Mouse (Mus musculus) heart, postnatal 0 days (tissue): ENCODE results near the gene E4f1. TPM values are rescaled to one million over a fixed set of nuclear protein-coding genes. Genes with fewer than 3 reads are reported as not detected.

Experiments
- ATAC-seq: fragments of 200-750 bp; cut with Nextera tagmentation; 2 replicates; pipeline ENCODE4 v1.8.0; 2017; ENCODE audit warnings: low read depth, moderate number of reproducible peaks, moderate library complexity; ENCODE audit not compliant: insufficient read depth
- DNase-seq: peaks from one replicate; pipeline ENCODE4 v3.0.0-alpha.2; 2016; ENCODE audit warnings: low spot score
- H3K27ac ChIP-seq: fragments of 300-500 bp; sonication (generic); 2 replicates; pipeline ENCODE4 v1.5.1; 2014; ENCODE audit warnings: low read depth, mild to moderate bottlenecking
- H3K27me3 ChIP-seq: fragments of 300-500 bp; sonication (generic); 2 replicates; pipeline ENCODE4 v1.6.1; 2014; ENCODE audit warnings: low read length, mixed read lengths; ENCODE audit not compliant: control insufficient read depth, insufficient read depth
- H3K36me3 ChIP-seq: fragments of 300-500 bp; sonication (generic); replicated peaks from 2 replicates; pipeline ENCODE4 v1.6.1; 2014; ENCODE audit warnings: low read length, mixed read lengths; ENCODE audit not compliant: control insufficient read depth, insufficient read depth
- H3K4me1 ChIP-seq: fragments of 300-500 bp; sonication (generic); 2 replicates; pipeline ENCODE4 v1.6.1; 2014; ENCODE audit warnings: antibody characterized with exemption; ENCODE audit not compliant: control insufficient read depth, insufficient read depth
- H3K4me2 ChIP-seq: fragments of 300-500 bp; sonication (generic); 2 replicates; pipeline ENCODE4 v1.6.1; 2014; ENCODE audit warnings: low read depth, mild to moderate bottlenecking, low read length, moderate library complexity
- H3K4me3 ChIP-seq: fragments of 300-500 bp; sonication (generic); 2 replicates; pipeline ENCODE4 v1.5.1; 2014; ENCODE audit warnings: low read depth, low read length
- H3K9ac ChIP-seq: fragments of 300-500 bp; sonication (generic); replicated peaks from 2 replicates; pipeline ENCODE4 v1.6.1; 2014; ENCODE audit warnings: low read depth, low read length, mixed read lengths
- H3K9me3 ChIP-seq: fragments of 300-500 bp; sonication (generic); replicated peaks from 2 replicates; pipeline ENCODE4 v1.6.1; 2016; ENCODE audit warnings: low read length; ENCODE audit not compliant: control insufficient read depth
- CTCF ChIP-seq: IDR thresholded peaks from 2 replicates; pipeline ENCODE4 v1.5.1; 2016; ENCODE audit warnings: antibody characterized with exemption, control low read depth, low read depth
- EP300 ChIP-seq: IDR thresholded peaks from 2 replicates; pipeline ENCODE4 v1.6.1; 2016; ENCODE audit warnings: antibody characterized with exemption, low read depth
- WGBS: fragments of 180-500 bp; shearing (Covaris S2); extraction: QIAGEN DNeasy Blood & Tissue Kit; methylation state at CpG from one replicate; pipeline ENCODE4 v1.1.7; 2014; 5-methylcytosine and 5-hydroxymethylcytosine counted together
- polyA plus RNA-seq: library from polyadenylated mRNA; unstranded; fragments of >200 nt; fragmentation: Nextera tagmentation; extraction: Ambion mirVana; gene quantifications from 2 replicates; pipeline ENCODE4 v1.2.1, GENCODE M21; 2015
- total RNA-seq: library from RNA; depleted of rRNA; stranded (reverse); fragments of >200 nt; gene quantifications from 2 replicates; pipeline ENCODE4 v1.2.3, GENCODE M21; 2014; ENCODE audit warnings: low replicate concordance

Gene E4f1
- total and polyA plus RNA-seq, 2 experiments from 2014 or later, result 17.8 to 20.6 TPM

DNA sequence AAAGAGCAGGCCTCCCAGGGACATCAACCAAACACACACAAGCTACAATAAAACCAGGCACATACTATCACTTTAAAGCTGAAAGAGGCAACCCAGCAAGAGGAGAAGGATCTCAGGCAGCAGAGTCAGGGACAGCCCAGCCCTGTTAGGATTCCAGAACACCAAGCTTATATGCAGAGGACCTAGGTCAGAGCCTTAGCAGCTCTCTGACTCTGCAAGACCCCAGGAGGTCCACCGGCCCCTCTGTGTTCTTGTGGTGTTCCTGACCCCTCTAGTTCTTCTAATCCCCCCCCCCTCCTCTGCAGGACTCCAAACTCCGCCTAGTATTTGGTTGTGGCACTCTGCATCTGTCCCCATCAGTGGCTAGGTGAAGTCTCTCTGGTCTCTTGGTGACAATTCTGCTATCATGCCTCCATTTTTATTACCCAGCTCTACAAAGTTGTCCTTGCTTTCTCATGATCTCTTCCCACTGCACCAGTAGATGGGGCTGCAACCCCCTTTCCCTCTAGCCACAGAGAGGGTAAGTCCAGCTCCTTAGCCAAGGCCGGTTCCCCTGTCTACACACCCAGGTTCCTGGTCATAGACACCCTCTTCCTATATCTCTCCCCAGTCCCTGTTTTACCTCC, 10.2 kb upstream of the E4f1 start:
- Histone ChIP-seq H3K9me3 (no peaks in the 10 kb centered on the region), H3K4me2 (no peak overlapping the region), H3K4me1 (peaks cover 2% of the 10 kb centered on the region), H3K4me3 (no peak overlapping the region), H3K36me3 (peaks cover 21% of the 10 kb centered on the region), H3K27ac (no peak overlapping the region), H3K9ac (no peak overlapping the region), H3K27me3 (0 out of 2 replicates have a peak, but pooled peaks cover 3% of the 10 kb centered on the region)
- 41% methylated on average over 3 of the region's 3 CpGs for WGBS
- TF ChIP-seq CTCF, result peak; percentile 32
- no peak for TF ChIP-seq EP300
- DNase-seq (no peak), ATAC-seq (no peak)

DNA sequence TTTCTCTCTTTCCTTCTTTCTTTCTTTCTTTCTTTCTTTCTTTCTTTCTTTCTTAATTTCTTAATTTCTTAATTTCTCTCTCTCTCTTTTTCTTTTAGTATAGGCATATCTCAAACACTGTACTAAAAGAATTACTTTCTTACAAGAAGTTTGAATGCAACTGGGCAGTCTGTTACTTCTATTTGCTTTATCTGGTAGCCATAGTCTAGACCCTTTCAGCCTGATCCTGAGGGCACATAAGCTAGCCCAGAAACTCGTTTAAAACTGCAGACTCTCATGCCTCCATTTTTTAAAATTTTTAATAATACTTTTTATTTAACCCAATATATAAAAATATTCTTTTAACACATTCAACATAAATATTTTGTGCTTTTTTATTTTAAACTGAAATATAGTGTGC, 9.3 kb upstream of the E4f1 start:
- H3K27me3 ChIP-seq, result 0 out of 2 replicates have a peak, but pooled peaks cover under 1% of the 10 kb centered on the region
- no peaks in the 10 kb centered on the region; the same call in none of the 2 replicates for H3K4me1 ChIP-seq
- DNase-seq (no peak), ATAC-seq (no peak)
- H3K4me3 ChIP-seq, result peak overlapping the region; percentile 75
- WGBS, result 27% methylated on average over 1 of the region's 1 CpGs
- peaks cover 30% of the 10 kb centered on the region for H3K36me3 ChIP-seq
- H3K27ac ChIP-seq, result no peak overlapping the region
- peak overlapping the region; percentile 81; the same call in 1 of the 2 replicates for H3K9ac ChIP-seq
- H3K9me3 ChIP-seq, result no peaks in the 10 kb centered on the region
- no peak overlapping the region for H3K4me2 ChIP-seq
- TF ChIP-seq EP300, result no peak
- TF ChIP-seq CTCF, result no peak

DNA sequence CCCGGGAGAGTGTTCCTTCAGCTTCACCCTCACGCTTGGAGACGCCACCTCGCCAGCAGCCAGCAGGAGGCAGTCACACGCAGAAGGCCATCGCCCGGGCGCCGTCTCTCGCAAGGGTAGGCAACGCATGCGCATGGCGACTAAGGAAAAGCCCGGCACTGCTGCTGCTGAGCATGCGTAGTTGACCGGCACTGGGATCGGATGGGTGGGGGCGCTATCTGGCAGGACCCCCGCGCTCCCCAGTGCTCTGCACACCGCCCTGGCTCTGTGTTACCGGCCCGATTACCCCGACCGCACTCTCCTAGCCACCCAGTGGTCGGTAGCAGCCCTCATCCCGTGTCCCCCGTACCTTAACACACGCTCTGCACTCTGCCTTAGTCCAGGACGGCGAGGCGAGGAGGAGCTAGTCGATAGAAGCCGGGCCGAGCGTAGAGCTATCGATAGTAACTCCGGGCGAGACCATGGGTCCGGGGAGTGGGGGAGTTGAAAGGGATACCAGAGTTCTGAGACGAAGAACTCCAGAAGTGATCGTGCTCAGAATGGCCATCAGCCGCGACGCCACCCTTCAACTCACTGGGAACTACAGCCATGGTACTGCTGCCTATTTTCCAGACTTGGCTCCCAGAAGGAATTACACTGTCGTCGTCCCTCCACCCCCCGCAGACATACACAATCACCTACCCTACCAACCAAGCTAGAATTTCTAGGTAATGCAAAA, 8.7 kb upstream of the E4f1 start, which contains the start of gene Mlst8:
Mlst8 (minus strand) TSS at position 416 of the 718 bp plus-strand sequence.
- H3K27me3 ChIP-seq, result no peaks in the 10 kb centered on the region
- DNase-seq, result peak; percentile 96
- under 1% methylated on average over 47 of the region's 48 CpGs for WGBS
- peak within 1 kb of the TSS; percentile 90 for H3K27ac ChIP-seq
- peak within 1 kb of the TSS; percentile 59 for H3K4me2 ChIP-seq
- H3K9me3 ChIP-seq, result no peaks in the 10 kb centered on the region
- peak within 1 kb of the TSS; percentile 81 for H3K9ac ChIP-seq
- peak within 1 kb of the TSS; percentile 75 for H3K4me3 ChIP-seq
- ATAC-seq, result peak; percentile 93
- peaks cover 33% of the 10 kb centered on the region for H3K36me3 ChIP-seq
- TF ChIP-seq EP300 (no peak), CTCF (peak; percentile 95)
- no peaks in the 10 kb centered on the region; the same call in none of the 2 replicates for H3K4me1 ChIP-seq

DNA sequence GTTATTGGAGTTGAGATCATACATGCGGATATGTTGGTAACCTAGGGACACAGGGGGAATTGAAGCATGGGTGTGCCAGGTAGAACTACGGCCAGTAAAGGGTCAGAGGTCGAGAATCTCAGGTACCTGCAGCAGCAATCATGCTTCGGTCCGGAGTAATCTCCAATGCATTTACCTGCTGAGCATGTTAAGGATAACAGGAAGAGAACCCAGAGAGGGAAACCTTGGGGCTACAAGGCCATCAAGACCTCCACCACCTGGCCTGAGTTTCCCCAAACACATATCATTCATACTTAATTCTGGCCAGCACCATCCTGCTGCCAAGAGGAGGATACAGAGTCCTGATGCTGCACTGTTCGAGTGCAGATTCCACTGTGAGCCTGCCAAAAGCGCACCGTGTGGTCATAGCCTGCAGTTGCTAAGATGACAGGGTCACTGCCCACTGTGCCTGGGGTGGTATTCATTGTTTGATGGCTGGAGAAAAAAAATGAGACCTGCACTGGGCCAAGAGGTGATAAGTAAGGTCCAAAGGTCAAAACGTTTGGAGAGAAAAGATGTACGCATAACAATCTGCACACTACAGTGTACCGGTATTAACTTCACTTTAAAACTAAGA, 8.0 kb upstream of the E4f1 start:
- 44% methylated on average over 11 of the region's 11 CpGs for WGBS

DNA sequence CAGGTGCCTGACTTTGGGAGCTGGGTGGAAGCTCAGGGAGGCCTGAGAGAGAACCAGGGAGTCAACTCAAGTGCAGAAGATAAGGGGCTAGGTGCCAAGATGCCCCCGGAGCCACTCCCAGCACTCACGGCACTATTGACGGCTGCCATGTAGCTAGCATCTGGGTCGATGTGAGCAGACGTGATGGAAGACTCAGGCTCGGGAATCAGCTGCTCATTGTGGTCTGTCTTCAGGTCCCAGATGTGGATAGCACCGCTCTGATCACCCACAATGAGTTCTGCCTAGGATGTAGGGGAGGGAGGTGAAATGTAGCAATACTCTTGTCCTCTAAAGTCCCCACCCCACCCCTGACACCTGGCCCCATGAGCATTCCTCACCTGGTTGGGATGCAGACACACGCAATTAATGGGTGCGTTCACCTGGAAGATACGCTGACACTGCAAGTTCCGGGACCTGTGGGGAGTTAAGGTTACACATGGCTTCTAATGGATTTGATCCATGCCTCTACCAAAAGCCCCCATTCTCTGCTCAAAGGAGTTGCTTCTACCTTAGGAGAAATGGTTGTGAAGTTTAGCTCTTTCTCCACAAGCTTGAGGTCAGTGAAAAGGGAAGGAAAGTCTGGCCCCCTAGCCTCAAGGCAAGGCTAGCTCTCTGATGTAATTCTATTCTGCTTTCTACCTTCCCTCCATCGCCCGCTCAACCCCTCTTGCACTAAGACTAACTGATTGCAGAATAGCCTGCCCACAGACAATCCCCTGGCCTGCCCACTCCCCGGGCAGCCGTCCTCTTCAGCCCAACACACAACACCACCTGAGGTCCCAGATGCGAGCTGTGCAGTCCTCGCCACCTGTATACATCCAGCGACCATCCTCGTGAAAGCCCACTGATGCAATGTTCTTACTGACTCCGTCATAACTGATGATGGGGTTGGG, 7.2 kb upstream of the E4f1 start:
- Histone ChIP-seq H3K9me3 (no peaks in the 10 kb centered on the region), H3K36me3 (peaks cover 38% of the 10 kb centered on the region), H3K4me3 (no peak overlapping the region), H3K4me2 (no peak overlapping the region), H3K9ac (no peak overlapping the region), H3K27me3 (no peaks in the 10 kb centered on the region), H3K27ac (no peak overlapping the region), H3K4me1 (peaks cover 8% of the 10 kb centered on the region)
- whole genome bisulfite sequencing, result 93% methylated on average over 20 of the region's 20 CpGs
- TF ChIP-seq EP300 (no peak), CTCF (no peak)
- ATAC-seq (no peak), DNase-seq (no peak)

More for the DNA sequence above, 8.0 kb upstream of the E4f1 start:
- DNase-seq (no peak), ATAC-seq (no peak)
- Histone ChIP-seq H3K4me1 (peaks cover under 1% of the 10 kb centered on the region), H3K4me2 (peak overlapping the region; percentile 55), H3K9ac (peak overlapping the region; percentile 11), H3K36me3 (peaks cover 34% of the 10 kb centered on the region), H3K27me3 (no peaks in the 10 kb centered on the region), H3K9me3 (no peaks in the 10 kb centered on the region), H3K27ac (no peak overlapping the region), H3K4me3 (peak overlapping the region; percentile 75)
- TF ChIP-seq EP300 (no peak), CTCF (no peak)
